In the genomic region with DNA sequence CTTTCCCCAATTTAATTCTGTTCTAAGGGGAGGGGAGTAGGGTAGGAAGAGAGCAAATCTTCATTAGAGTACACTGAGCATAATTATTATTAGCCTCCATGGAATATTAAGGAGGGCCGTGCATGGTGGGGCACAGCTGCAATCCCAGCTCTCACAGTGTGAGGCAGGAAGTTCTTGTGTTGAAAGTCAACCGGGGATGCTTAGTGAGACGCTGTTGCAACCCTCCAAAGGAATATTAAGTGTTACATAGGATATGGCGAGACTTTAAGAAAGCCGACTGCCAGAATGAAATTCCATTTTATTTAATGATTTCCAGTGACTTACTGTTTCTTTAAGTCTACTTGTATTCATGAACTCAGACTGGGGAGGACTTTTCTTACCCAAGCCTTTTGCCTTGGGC, we compare ENCODE assay signal across 16 mouse cellular contexts.
"Had no signal": no experiment of that assay in that cellular context is flagged by ENCODE, and none has a peak within 500 bp of the region (broad histone marks: within the 10 kb centered on the region; RNA-seq: fewer than 3 reads in every experiment).

No protein-coding gene starts in this region.

- H3K36me3 ChIP-seq: liver, embryonic 13.5 days; liver, embryonic 15.5 days; lung, embryonic 15.5 days; midbrain, embryonic 13.5 days; midbrain, embryonic 15.5 days; neural tube, embryonic 12.5 days had no signal

- H3K4me3 ChIP-seq: liver, embryonic 13.5 days; liver, embryonic 15.5 days; lung, embryonic 15.5 days; megakaryocyte, embryonic 14.5 days; midbrain, embryonic 13.5 days; midbrain, embryonic 15.5 days; neural tube, embryonic 12.5 days had no signal

- H3K4me1 ChIP-seq: megakaryocyte, embryonic 14.5 days had no signal

- H3K27me3 ChIP-seq: liver, embryonic 13.5 days; liver, embryonic 15.5 days; megakaryocyte, embryonic 14.5 days; neural tube, embryonic 12.5 days had no signal

- DNase-seq: liver, embryonic 13.5 days; liver, postnatal 0 days; lung, postnatal 36 days; right cerebral cortex, postnatal 14 days; thymus, adult 18-20 months; thymus, postnatal 14 days; thymus, postnatal 36 days had no signal

- H3K27ac ChIP-seq: liver, embryonic 13.5 days; liver, embryonic 15.5 days; lung, embryonic 15.5 days; macrophage; midbrain, embryonic 13.5 days; midbrain, embryonic 15.5 days; neural tube, embryonic 12.5 days had no signal

- ATAC-seq: liver, postnatal 0 days; midbrain, embryonic 13.5 days; midbrain, embryonic 15.5 days had no signal

- H3K9ac ChIP-seq: liver, embryonic 13.5 days; liver, embryonic 15.5 days; liver, postnatal 0 days; lung, embryonic 15.5 days; midbrain, embryonic 13.5 days; midbrain, embryonic 15.5 days; neural tube, embryonic 12.5 days had no signal

- H3K4me2 ChIP-seq: liver, embryonic 11.5 days; liver, embryonic 13.5 days; liver, embryonic 15.5 days; lung, embryonic 15.5 days; midbrain, embryonic 11.5 days; midbrain, embryonic 13.5 days; midbrain, embryonic 15.5 days; neural tube, embryonic 12.5 days had no signal

- H3K9me3 ChIP-seq: liver, embryonic 13.5 days; liver, embryonic 15.5 days; lung, embryonic 15.5 days; megakaryocyte, embryonic 14.5 days; midbrain, embryonic 13.5 days; midbrain, embryonic 15.5 days; neural tube, embryonic 12.5 days had no signal
